Mouse (Mus musculus): ENCODE measurements around the gene Ctdsp2.

Gene Ctdsp2

DNA sequence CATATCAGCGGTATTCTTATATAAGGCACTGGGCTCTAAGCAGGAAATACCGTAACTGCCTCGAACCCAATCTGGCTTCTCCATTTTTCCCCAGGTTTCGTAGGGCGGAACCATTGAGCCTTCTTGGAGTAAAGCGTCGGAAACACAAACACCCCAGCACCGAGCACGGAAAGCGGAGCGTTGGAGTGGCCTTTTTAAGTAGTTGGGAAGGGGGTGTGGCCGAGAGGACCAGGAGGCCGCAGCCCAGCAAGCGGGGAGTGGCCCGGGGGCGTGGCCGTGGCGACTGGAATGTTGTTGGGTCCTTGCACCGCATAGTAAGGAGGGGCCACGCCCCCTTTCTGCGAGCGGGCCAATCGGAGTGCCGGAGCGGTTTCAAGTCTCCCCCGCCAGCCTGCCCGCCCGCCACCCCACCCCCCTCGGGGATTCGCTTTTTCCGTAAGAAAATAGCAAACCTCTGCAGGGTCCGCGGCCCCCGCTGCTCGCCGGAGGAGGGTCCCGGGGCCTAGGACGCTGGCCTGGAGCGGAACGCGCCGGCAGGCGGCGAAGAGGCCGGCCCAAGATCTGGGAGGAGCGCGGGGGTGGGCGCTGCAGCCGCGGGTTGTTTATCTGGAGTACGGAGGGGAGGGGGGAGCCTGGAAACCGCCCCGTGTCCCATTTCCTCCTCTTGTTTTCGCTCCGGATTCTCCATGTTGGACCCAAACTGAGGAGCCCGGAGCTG lies at the start of gene Ctdsp2:
Gene Ctdsp2, plus strand, starts transcription at position 441 of the 718 bp plus-strand sequence.
- DNase-seq: peak; percentile 100

DNA sequence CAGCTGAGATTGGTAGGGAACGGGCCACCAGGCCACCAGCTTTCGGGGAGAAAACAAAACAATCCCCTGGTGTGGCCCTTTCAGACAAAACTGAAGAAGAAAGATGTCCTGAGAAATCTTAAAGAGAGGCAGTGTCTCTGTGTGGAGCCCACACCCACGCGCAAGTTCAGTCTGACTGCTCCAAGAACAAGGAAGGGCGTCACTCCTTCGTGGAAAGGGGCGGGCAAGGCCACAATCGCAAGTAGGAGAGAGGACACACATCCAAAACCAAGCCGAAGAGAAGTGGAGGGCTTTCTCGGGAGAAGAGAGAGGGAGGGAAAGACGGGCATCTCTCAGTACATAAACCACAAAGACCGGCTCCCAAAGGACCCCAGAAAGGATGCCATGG lies 49.7 kb upstream of the Ctdsp2 start:
- DNase-seq: no peak

DNA sequence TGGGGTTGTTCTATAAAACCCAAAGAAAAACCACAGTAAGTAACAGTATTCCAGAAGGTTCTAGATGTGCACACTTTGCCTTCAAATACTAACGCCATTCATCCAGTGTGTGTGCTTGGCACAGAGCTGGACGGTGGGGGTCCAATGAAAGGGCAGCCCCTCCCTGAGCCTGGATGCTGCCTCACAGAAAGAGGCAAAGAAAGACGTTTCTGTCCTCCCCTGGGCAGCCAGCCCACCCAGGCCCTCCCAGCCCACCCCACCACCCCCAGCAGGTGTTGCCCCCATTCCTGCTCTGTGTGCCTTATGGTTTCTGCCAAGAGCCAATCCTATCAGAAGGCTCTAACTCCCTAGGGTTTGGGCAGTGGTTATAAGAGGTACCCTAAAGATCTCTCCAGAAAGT lies 49.0 kb upstream of the Ctdsp2 start:
- no peak for DNase-seq

DNA sequence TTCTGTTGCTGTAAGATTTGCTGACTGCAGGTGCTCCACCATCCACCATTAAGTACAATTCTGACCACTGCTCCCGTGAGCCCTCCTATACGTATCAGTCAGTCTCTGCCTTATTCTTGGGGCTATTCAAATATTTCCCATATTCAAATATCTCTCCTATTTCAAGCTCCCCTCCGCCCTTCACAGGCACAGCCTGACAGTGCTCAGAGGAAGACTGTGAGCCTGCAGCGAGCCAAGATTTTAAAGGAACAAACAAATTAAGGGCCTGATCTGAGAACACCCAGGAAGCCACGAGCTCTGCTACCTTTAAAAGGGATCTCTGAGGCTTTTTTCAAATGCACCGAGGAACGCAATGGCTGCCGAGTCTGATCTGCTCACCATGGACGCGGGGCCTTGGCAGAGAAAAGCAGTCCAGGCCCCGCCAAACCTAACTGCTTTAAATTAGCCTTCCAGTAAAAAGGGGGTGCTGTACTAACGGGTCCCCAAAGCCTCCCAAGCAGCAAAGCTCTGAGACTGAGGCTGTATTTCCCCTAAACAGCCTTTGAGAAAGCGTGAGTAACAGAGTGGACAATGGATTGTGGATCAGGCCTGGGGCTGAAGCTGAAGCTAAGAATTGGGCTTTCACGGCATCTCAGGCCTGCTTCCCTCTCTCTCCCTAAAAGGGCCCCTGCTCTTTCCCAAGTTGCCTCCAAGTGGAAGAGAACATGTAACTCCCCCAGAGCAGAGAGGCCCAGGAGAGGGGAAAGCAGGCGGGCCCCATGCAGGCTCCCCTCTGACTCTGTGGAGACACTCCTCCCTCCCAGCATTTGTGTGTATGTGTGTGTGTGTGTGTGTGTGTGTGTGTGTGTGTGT lies 48.0 kb upstream of the Ctdsp2 start:
- peak; percentile 67 to 75 for DNase-seq

DNA sequence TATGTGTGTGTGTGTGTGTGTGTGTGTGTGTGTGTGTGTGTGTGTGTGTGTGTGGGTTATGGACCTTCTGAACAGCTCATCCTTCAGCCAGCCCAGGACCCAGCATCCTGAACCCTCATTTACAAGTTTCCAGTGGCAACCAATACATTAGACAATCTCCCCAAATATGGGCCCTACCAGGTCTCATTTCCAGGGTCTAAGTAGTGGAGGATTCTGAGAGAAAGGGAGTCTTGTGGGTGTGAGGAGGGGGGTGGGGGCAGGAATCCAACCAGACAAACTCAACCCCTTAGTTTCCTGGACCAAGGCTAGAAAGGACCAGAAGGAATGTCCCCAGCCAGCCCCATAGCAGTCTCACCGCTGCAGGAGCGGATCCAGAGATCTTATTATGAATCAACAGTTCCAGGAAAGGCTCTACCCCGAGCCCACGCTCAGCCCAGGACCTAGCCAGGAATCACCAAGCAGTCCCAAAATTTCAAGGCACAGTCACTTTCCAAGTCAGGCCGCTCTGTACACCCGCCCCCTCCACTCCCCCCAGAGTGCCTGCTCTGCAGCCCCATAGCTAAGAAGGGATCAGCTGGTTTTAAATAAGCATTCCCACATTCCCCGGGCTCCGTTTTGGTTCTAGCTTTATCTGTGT lies 47.3 kb upstream of the Ctdsp2 start:
- DNase-seq: peak; percentile 27 to 53

DNA sequence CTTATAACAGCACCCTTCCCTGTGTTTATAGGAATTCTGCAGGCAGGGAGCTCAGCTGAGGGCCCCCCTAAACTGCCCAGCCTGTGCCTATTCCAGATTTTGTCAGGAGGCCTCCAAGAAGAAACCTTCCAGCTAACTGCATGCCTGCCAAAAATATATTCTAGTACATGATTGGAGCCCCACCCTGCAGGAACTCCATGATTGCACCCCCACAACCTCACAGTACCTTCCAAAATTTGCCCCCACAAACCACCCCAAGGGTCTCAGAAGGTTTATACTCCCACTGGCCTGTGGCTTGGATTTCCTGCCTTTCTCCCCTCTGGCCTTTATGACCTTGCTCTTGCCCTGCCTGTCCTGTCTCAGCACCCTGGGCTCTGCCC lies 46.8 kb upstream of the Ctdsp2 start:
- DNase-seq: no peak

DNA sequence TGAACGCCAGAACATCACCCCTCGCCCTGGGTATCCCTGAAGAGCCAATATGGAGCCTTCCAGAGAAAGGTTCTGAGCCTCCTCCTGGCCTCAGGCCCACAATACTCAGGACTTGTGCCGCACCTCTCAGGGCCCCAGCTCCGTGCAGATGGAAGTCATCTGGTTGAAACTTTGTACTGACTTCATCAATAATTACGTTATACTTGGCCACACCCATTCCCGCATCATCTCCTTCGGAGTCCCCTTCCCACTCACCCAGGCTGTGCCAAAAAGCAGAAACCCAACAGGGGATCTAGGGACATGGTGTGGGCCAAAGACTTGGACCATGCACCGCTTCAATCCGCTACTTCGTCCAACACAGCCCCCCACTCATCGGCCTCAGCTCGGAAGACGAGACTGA lies 44.0 kb upstream of the Ctdsp2 start:
- no peak for DNase-seq

DNA sequence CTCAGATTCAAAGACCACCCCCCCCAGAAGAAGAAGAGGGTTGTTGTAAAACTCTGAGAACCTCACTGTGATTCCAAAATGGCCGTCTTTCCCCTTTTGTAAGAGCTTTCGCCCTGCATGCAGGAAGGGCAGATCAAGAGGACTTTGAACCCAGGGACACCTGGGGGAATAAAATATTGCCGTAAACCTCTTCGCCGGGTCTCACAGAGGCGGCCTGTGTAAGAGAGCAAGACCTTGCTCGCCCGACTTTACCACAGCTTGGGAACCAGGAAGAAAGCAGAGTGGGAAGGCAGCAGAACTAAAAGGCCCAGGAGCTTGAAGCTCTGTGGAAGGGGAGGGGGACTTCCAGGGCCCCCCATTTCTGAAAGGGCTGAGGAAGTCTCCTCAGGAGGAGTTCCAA lies 43.4 kb upstream of the Ctdsp2 start:
- peak in 1 of 2 experiments; percentile 38 for DNase-seq

DNA sequence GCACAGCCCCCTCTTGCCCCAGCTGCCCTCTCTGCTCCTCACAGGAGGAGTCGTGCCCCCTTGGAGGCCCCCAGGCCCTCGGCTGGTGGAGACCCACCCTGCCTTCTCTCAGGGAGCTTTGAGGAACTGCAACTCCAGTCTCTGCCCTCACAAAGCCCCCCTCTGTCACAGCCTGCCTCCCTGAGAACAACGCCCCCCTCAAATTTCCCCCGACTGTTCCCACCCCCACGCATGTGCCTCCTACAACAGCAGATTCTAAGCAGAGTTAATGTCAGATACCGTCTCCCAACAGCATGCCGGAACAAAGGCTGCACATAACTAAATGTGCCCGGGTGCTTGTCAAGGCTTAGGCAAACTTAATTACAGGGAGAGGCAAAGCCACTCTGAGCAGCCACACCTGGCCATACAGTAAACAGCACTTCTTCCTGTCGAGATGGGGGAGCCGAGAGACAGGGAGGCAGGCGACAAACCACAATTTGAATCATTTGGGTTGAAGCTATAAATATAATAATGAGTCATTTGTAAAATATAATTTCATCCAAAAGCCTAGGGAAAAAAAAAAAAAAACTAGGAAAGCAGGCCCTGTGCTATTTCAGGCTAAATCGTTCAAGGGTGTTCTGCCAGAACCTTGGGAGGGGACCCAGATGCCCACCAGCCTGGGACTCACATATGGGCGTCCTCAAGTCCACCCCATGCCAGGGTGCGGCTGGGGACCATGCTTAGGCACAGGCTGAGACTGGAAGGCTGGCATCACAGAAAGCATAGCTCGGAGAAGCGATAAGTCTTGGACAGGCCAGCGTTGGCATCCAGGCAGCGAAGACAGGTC lies 42.7 kb upstream of the Ctdsp2 start:
- peak; percentile 49 to 71 for DNase-seq

DNA sequence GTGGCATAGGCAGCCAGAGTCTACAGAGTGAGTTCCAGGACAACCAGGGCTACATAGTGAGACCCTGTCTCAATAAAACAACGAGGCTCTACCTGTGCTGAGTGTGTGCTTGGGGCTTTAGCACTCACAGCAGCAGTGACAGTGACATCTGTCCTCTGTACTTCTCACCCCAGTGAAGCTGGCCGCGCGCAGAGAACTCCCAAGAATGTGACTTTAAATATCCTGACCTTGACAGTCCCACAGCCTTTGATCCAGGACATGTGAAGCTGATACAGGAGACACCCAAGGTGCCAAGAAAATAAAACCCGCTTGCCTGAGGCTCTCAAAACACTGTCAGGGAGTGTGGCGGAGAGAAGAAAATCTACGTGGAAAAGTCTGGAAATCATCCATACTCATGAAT lies 37.6 kb upstream of the Ctdsp2 start:
- DNase-seq: no peak

DNA sequence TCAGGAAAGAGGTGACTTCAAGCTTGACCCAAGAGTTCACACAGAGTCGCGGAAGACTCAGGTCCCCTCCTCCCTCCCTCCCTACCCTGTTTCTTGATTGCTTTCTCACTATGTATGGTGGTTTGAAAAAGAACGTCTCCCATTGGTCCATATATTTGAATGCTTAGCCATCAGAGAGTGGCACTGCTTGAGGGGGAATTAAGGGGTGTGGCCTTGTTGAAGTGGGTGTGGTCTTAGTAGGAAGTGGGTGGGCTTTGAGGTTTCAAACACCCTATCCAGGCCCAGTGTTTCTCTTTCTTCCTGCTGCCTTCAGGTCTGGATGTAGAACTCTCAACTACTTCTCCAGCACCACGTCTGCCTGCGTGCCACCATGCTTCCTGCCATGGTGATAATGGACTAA lies 33.0 kb upstream of the Ctdsp2 start:
- no peak for DNase-seq

DNA sequence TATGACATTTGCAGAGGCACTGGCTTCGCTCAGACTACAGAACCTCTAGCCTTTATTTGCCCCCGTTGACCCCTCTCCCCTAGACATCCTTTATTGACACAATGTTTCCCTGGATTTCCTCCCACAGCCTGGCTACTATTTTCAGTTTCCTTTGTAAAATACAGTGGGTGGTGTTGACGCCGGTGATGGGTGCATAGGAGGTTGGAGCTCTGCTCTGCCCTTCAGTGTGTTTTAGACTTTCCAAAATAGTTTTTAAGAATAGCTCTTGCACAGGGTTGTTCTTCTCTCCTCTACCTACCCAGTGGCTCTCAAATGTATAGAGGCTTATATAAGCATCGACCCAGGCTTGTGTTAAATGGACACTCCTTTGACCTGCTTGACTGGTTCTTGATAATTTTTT lies 28.7 kb upstream of the Ctdsp2 start:
- DNase-seq: no peak

DNA sequence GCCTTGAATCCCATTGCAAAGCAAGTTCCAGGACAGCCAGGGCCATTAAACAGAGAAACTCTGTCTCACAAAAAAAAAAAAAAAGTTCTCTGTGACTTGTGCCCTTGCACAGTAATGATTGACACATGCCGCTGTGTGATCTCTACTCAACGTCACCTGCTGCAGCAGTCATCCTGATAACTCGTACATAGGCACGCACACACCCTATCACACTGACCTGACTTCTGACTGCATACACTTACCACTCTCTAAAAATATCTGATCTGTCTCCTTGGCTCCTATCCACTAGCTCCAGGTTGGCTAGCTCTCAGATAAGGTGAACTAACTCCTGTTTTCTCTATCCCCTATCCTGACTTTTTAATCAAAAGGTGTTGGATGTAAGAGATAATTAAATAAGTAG lies 27.9 kb upstream of the Ctdsp2 start:
- no peak for DNase-seq

DNA sequence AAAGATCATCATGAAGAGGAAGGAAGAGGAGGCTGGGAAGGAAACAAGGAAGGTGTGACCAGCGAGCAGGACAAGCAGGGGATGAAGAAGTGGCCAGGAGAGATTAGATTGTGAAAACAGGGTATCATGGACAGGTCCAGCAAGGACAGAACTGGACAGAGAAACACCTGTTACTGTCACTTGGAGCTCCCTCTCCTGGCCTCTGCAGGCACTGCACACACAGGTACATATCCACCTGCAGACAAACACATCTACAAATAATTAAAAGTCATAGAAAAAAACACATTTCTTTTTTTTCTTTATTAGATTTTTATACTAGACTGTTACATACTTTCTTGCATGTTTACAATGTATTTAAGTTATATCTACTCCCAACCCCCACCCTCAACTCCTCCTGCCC lies 26.1 kb upstream of the Ctdsp2 start:
- DNase-seq: no peak

DNA sequence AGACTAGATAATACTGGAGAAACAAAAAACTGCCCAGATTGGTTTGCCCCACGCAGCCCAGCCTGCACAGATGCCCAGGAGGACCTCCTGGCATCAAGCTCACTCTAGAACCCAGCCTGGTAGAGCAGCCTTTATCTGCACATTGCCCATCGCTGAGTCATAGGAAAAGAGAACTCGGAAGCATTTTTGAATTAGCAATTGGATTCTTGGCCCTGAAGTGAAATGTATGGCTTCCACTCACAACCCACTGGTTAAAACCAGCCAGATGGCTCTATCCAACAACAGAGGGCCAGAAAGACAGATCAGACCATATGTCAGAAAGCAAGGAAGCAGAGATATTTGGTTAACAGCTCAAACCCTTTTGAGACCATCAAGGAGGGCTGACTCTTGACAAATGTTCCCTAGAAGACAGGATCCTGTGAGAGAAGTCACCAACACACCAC lies 25.5 kb upstream of the Ctdsp2 start:
- DNase-seq: no peak

DNA sequence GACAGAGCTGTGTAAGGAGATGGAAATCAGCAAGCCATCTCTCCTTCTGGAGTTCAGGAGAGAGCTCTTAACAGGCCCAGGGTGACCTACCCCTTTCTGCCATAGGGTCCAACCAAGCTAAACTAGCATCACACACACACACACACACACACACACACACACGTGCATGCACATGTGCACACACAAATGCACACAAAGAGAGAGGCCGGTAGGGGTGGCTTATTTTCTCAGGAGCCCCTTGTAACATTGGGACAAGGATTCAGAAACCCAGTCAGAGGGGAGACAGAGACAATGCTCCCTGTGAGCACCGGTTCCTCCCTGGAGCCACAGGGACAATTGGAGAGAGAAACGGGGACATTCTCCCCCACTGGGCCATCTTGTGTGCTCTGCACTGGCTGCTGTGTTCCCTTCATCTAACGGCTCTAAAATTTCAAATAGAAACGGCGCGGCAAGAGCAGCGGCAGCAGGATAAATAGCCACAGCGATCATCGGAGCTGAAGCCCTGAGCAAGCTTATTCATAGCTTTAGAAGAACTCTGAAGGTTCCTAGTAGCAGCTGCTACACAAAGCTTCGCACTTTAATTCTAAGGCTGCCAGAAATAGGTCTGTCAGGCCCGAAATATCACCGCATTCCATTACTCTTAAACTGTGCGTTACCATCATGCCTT lies 21.7 kb upstream of the Ctdsp2 start:
- DNase-seq: peak in 1 of 2 experiments; percentile 31

DNA sequence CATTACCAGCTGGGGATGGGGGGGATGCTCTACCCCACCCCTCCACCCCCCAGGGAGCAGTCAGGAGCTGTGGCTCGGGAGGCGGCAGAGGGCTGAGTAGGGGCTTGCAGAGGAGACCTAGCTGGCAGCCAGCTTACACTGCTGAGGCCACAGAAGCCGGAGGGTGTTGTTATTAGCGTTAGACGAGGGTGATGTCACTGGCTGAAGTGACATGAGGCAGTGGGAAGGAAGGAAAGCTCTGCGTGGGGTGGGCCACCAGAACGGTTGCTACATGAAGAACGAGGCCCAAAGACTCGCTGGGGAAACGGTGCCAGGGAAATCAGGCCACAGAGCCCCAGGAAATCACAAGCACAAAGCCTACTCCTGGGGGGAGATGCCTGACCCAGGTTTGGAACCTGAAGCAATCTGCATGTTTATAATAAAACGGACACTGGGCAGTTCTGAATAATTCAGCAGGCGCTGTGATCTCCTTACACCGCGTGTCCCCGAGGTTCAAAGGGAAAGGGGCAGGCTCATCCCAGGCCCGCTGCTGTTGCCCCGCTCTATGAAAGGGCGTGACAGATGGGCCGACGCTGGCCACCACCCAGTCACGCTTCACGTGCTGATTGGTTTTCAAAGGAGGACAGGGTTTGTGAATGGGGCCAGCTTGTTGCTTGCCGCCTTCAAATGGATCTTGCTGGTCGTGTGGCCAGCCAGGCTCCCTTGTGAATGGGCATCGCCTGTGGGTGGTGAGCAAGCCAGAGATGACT lies 21.0 kb upstream of the Ctdsp2 start:
- DNase-seq: peak; percentile 68 to 77

DNA sequence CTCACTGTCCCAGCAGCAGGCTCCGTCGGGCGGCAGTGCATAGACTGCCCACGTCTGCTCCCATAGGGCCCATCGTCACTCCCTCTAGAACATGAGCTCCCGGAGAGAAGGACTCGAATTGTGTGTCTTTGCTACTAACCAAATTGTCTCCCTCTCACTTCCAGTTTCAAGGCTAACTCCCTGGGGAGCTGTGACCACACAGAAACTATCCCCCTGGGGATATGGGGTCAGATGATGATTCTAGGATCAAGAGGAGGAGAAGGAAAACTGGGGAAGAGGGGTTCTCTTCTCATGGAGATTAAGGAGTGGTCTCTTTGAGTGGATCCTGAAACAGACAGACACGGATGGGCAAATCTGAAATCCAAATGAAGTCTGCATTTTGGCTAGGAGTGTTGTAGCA lies 18.0 kb upstream of the Ctdsp2 start:
- no peak for DNase-seq

DNA sequence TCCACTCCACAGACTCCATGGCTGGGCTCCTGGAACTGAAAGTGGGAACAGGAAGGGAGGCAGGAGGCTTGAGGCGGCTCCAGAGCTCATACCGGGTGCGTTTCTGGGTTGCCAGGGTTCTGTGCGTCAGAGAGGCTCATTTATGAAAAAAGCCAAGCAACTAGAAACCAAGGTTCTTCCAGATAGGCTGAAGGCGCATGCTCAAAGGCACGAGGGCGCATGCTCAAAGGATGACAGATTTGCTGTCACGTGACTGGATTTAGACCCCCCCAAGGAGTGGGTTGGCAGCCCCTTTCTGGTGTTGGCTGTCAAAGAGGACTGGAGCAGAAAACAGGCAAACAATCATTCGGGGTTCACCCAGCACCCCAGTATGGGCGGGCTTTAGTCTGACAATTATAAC lies 16.8 kb upstream of the Ctdsp2 start:
- DNase-seq: peak; percentile 66 to 75

DNA sequence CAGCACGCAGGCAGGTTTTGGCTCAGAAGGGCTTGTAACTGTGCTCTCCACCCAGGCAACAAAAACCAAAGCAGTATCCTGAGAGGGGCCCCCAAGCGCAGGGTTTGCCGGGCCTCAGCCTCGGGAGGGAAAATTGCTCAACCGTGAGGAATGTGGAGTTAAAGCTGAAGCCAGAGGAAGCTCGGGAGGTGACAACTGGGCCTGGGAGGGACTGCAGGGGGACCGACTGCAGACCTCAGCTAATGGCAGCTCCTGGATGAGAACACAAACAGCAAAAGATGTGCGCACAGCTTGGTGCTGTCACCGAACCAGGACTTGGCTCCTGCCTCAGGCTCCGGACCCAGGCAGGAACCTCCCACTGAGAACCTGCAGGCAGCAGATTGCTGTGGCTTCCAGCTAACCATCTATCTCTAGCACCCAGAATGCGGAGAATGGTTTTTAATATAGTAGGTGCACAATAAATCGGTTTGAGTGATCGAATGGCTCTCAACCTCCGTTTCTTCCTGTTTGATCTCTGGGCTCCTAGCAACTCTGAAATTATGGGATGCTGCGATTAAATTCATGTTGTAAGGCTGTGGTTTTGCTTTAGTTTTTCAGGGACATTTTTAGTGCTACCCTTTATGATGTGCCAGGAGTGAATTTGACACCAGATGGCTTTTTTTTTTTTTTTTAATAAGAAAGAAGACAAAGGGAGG lies 16.1 kb upstream of the Ctdsp2 start:
- DNase-seq: peak; percentile 76 to 85

DNA sequence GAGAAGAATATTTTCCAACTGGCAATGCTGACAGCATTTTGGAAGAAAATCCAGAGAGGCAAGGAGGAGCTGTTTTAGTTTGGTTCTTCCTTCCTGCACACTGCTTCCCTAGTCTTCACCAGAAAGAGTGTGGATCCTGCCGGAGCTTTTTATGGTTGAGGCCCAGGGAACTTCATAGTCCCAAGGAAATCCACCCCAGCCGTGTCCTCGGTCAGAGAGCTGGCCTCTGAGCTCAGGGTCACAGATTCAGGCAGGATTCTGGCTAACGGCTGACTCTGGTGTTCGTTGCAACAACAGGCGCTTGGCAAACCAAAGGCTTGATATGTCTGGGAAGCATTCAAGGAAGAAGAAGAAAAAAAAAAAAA lies 15.6 kb upstream of the Ctdsp2 start:
- DNase-seq: peak in 1 of 2 experiments; percentile 57

Data from kidney, postnatal 4 days (tissue).